Mouse (Mus musculus) testis, postnatal 14 days (tissue): ENCODE results near the gene Npas2.
A peak's percentile ranks its signal among the peaks of the same experiment; 100 is the strongest.

ENCODE experiments used
- DNase-seq: peaks from one replicate; pipeline ENCODE4 v3.0.0; 2021; ENCODE audit warnings: low spot score

The Npas2 gene

GRCm38 (mm10) chr1:39217584-39217983, 24.1 kb downstream of the Npas2 start:
- no peak for DNase-seq

- DNase-seq, result no peak
Observed at GRCm38 (mm10) chr1:39228401-39228800, 34.9 kb downstream of the Npas2 start.

- DNase-seq, result no peak
Observed at GRCm38 (mm10) chr1:39230021-39230420, 36.5 kb downstream of the Npas2 start.

GRCm38 (mm10) chr1:39234815-39235449, 41.4 kb downstream of the Npas2 start:
- no peak for DNase-seq

- no peak for DNase-seq
Observed at GRCm38 (mm10) chr1:39237503-39238255, 44.1 kb downstream of the Npas2 start.

- no peak for DNase-seq
Observed at GRCm38 (mm10) chr1:39240860-39241584, 47.5 kb downstream of the Npas2 start.

GRCm38 (mm10) chr1:39244726-39245125, 51.2 kb downstream of the Npas2 start:
- no peak for DNase-seq

- DNase-seq, result no peak
Observed at GRCm38 (mm10) chr1:39251679-39252078, 58.1 kb downstream of the Npas2 start.

GRCm38 (mm10) chr1:39253771-39254170, 60.2 kb downstream of the Npas2 start:
- DNase-seq, result no peak

GRCm38 (mm10) chr1:39256051-39256450, 62.5 kb downstream of the Npas2 start:
- DNase-seq, result no peak

- DNase-seq, result no peak
Observed at GRCm38 (mm10) chr1:39256513-39257330, 63.2 kb downstream of the Npas2 start.

- DNase-seq, result no peak
Observed at GRCm38 (mm10) chr1:39257331-39257594, 63.7 kb downstream of the Npas2 start.

- DNase-seq, result no peak
Observed at GRCm38 (mm10) chr1:39259668-39260067, 66.1 kb downstream of the Npas2 start.

- no peak for DNase-seq
Observed at GRCm38 (mm10) chr1:39260183-39260978, 66.8 kb downstream of the Npas2 start.

GRCm38 (mm10) chr1:39266843-39267512, 73.4 kb downstream of the Npas2 start:
- no peak for DNase-seq

GRCm38 (mm10) chr1:39272976-39273375, 79.4 kb downstream of the Npas2 start:
- no peak for DNase-seq

GRCm38 (mm10) chr1:39280391-39280790, 86.9 kb downstream of the Npas2 start:
- DNase-seq, result no peak

GRCm38 (mm10) chr1:39280989-39281875, 87.7 kb downstream of the Npas2 start:
- DNase-seq, result peak; percentile 21

- DNase-seq, result no peak
Observed at GRCm38 (mm10) chr1:39281888-39282287, 88.4 kb downstream of the Npas2 start.

GRCm38 (mm10) chr1:39283323-39283722, 89.8 kb downstream of the Npas2 start:
- no peak for DNase-seq
